Mouse (Mus musculus) B cell, adult 2 months (primary cell): ENCODE measurements at regions not wholly inside any gene's neighbourhood (a gene's known extent, or its start where the extent isn't known, plus 50 kb on each side); places are given as distances from the start of the nearest gene placed in this dataset.
A peak's percentile ranks its signal among the peaks of the same experiment; 100 is the strongest.

Experiments
- DNase-seq, 2 experiments: peaks; one replicate each; pipeline ENCODE4 v3.0.0; 2022

DNA sequence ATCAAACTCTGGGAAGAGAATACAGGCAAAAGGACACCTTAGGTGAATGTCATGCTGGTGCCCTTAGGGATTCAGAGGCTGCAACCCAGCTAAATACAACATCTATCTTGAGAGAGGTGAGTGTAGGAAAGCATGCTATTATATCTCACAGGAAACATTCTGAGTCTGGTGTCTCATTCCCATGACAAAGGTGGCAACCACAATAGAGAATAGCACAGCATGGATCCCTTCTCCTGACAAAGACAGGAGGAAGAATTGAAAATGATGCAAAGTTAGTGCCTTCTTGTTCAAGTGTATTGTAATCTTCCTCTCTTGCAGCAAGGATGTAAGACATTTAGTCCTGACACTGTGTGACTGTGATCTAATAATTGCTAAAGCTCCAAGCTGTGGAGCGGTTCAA is 532.8 kb downstream of the Tfec start:
- no peak for DNase-seq

- DNase-seq = no peak
Observed at GRCm38 (mm10) chr6:16362057-16362456, 536.2 kb downstream of the Tfec start.

GRCm38 (mm10) chr6:16359881-16360711 is 538.1 kb downstream of the Tfec start:
- peak in 1 of 2 experiments; percentile 7 for DNase-seq

GRCm38 (mm10) chr6:16359464-16359863 is 538.8 kb downstream of the Tfec start:
- DNase-seq = no peak

- DNase-seq = no peak
Observed at GRCm38 (mm10) chr6:16333638-16334037, 564.6 kb downstream of the Tfec start.

- no peak for DNase-seq
Observed at GRCm38 (mm10) chr6:16314305-16315010, 583.8 kb downstream of the Tfec start.

DNA sequence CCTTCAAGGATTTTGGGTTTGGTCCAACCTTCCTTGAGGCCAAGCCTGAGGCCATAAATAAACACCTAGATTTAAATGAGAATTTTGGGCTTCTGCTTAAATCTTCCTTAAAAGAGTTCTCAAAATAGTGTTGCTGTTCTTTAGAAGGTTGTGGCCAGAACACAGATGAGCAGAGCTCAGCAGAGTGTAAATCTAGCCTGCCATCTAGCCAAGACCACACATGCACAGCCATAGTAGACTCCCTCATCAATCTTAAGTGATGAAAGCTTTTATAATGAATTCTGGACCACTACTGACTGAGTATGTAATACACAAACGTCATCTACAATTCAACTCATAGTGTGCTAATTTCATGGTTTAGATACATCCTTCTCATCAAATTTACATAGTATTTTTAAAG is 585.3 kb downstream of the Tfec start:
- no peak for DNase-seq

DNA sequence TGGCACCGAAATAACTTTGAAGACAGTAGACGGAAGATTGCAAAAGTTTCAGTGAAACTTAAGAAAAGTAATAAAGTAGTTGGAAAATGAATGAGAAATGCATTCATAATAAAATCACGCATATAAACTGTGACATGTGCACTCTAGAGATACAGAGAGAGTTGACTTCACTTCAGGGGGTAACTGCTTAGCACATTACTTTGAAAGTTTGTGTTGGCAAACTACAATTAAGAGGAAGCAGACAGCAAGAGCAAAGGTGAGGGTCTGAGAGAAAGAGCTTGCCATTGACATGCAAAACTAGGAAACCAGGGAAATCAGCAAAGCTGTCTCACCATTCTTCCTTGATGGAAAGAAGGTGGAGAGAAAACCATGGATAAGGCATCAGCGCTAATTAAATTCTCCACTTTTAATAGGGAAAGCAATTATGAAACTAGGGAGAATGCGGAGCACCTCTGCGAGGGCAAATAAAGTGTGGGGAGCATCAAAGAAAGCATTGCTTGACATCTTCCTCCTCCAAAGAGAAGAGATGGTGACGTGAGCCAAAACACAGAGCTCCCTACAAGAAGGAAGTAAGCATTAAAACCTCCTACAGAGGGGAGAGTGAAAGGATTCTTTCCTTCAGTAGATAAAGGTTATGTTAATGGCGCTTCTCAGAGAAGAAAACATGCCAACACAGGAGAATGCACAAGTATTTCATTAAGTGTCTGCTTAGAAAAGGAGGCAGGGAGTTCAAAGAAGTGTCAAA is 563.0 kb downstream of the Mdfic start:
- no peak for DNase-seq

DNA sequence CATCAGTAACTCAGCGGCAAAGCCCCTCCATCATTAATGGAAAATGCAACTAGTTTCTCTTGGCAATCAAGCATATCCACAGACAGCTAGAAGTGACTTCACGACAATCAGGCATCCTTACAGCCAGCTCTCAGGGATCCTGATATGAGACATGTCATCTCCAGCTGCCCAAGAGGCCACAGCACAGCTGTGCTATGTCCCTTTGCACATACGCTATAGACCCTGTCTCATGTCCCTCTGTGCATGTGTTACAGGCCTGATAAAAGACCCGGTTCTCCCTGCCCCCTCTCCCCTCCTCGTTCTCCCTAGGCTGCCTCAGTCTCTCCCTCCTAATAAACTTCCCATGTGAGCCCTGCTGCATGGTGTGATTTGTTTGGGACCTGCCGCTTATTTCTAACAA is 561.5 kb downstream of the Mdfic start:
- no peak for DNase-seq
